Mouse (Mus musculus): ENCODE data around the gene Adgrl3. TPM values are rescaled to one million over a fixed set of nuclear protein-coding genes. Genes with fewer than 3 reads are reported as not detected.

Gene Adgrl3
- polyA plus RNA-seq, 1 experiment = not detected

DNA sequence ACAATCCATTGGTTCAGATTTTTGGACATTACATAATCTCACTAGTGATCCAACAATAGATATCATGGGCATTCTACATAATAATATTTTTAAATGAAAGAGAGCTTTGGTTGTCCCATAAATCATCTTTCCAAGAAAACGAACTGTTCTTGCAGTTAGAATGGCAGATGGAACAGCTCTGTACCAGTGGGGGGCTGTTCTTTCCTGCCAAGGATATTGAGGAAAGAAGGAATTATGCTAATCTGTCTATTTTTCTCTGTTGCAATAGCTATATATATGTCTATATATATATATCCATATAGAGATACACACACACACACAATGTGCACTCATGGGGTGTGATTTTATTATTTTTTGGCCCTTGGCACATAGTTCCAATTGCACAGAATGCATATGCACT lies 116.5 kb downstream of the Adgrl3 start:
- no peak for TF ChIP-seq GATA1 (IDR thresholded peaks at IDR 0.05; ENCODE audit: low read length)

DNA sequence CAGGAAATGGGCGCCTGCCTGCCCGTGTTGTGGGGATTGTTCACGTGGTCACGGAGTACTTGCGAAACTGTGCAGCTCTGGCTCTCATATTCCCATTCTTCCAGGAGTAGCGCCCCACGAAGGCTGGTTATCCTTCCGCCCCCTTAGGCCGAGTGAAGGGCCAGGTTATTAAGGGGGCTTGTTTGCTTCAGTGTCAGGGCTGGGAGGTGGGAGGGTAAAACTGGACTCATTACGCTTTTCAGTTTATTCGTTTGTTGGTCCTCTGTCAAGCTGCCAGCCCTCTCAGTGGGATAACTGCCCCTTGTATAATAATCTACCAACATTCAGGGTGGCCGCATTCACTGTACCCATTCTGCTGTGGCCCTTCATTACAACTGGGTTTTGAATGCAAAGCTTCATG lies 135.9 kb downstream of the Adgrl3 start:
- TF ChIP-seq GATA1 (IDR thresholded peaks at IDR 0.05; ENCODE audit: low read length) = no peak

DNA sequence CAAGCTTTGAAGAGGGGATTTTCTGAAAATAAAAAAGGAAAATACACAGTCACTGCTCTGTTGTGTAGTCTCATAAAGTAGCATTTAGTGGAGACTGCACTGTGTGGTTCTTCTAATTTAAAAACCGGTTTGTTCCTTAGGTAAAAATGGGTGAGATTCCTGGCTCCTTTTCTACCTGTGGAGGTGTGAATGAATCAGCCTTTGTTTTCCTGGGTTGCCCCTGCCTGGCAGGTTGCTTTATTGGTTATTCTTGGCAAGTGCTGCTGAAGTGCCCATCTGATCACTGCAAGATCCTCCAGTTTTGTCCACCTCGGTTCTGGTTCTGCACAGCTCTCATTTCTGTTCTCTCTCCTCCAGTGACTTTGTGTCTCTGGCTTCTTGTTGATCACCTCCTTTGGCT lies 136.3 kb downstream of the Adgrl3 start:
- no peak for TF ChIP-seq GATA1 (IDR thresholded peaks at IDR 0.05; ENCODE audit: low read length)

DNA sequence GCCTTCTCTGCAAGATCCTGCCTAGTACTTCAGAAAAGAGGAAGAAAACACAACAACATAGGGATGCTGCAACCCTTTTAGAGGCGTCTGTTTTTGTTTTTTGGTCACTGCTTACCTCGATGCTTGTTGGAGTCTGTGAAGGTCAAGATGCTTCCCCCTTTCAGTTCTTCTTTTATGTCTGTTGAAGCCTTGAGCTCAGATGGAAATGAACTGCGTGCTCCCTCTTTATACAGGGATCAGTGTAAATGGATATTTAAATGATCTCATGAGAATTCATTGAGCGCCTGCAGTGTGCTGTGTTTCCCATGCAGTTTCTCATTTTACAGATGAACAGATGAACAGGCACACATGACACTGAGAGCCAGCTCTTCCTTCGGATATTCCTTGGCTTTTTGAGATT lies 136.9 kb downstream of the Adgrl3 start:
- TF ChIP-seq GATA1 (IDR thresholded peaks at IDR 0.05; ENCODE audit: low read length) = no peak

DNA sequence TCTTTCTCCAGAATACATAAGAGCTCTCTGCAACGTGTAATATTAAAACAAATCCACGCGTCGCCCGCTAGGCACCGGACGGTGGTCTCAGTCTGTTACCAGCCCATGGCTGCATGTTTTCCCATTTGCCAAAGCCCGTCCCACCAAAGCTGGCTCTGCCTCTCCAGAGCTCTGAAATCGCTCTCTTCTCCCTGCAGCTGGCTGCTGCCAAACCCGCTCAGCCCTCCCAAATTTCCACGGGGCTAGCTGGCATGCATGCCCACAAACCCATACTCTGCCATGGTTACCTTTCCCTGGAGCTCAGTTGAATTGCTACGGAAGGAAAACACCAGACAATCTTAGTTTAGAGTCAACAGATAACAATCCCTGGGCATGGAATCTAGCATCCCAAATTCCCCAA lies 139.1 kb downstream of the Adgrl3 start:
- no peak for TF ChIP-seq GATA1 (IDR thresholded peaks at IDR 0.05; ENCODE audit: low read length)

DNA sequence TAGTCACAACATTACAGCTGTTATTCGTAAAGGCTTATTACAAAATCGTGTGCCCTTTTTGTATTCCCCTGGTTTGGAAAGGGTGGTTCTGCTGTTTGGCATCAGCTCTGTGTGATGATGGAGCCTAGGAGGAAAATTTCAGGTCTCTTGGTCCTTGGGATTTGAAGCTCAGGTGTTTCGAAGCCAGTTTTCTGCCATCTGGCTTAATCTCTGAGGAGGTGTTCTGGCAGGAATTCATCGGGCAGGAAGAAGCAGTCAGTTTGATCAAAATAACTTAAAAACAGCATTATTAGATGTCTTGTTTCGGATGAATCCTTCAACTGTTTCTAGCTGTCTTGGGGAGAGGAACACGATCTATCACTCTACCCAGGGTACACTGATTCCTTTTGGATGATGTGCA lies 140.5 kb downstream of the Adgrl3 start:
- no peak for TF ChIP-seq GATA1 (IDR thresholded peaks at IDR 0.05; ENCODE audit: low read length)

DNA sequence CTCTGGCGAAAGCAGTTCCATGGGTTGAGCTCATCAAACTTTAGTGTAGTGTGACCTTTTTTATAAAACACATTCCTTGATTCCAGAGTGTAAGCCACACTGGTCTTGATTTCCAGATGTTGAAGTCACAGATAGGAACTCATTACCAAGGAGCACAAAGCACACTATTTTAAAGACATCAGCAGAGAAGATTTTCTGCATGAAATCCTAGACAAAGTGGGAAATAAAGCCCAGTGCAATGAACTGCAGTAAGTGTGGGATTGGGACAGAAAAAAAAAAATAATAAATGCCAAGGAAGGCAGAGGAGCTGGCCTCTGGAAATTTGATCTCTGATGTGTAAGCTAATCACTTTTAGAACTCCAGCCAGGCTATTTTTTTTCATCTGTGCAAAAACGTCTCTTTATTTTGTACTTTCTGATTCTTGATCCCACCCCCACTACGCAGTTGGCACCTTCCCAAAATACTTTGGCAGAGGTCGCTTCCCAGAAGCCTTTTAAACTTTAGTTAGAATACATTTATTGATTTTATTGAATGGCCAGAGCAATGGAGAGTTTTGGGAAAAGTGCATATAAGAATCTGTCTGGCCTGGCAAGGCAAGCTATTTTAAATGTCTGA lies 169.0 kb downstream of the Adgrl3 start:
- TF ChIP-seq GATA1 (IDR thresholded peaks at IDR 0.05; ENCODE audit: low read length) = no peak

DNA sequence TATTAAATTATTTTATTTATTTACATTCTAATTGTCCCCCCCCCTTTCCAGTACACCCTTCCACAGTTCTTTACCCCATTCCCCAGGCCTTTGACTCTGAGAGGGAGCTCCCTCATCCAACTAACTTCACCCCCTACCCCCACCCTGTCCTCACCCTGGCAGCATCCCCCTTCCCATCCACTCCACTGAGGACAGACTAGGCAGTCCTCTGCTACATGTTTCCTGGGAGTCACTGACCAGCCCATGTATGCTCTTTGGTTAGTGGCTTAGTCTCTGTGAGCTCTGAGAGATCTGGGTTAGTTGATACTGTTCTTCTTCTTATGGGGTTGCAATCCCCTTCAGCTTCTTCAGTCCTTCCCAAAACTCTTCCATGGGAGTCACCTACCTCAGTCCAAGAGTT lies 180.4 kb downstream of the Adgrl3 start:
- TF ChIP-seq GATA1 (IDR thresholded peaks at IDR 0.05; ENCODE audit: low read length) = no peak

DNA sequence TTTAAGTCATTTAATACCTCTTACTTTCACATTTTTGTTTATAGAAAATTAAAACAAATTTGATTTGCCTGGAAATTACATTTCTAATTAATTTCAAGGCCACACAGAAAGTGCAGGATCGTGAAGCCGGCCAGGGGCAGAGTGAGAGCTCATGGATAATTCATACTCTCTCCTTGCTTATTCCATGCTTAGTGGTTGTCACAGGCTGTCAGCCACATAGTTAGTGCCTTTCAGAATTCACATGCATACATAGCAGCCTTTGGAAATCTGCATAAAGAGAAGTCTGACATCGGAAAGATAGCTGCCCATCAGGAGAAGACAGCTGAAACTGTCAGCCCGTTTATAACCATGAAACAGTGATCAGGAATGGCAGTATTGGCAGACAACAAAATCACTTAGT lies 181.9 kb downstream of the Adgrl3 start:
- no peak for TF ChIP-seq GATA1 (IDR thresholded peaks at IDR 0.05; ENCODE audit: low read length)

DNA sequence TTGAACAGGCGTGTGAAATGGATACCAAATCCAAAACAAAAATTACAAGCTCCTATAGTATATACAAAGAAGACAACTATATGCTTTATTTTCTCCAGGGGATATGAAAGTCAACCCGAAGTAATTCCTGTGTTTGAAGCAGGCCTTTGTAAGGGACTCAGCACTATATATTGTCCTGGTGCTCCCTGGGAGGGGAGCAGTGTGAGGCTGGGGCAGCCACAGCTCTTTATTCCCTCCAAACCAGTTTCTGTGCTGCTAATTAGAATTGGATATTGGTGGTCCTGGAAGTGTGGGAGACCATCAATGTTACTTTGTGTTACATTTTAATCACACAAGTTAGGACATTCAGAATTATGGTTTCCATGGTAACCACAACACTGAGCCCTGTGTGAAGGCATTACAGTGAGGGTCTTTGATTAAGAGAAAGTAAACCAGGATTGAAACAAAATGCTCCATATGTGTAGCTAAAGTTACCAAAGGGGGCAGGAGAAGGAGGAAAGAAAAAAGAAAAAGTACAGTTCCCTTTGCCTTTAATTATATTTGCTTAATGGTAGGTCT lies 198.6 kb downstream of the Adgrl3 start:
- no peak for TF ChIP-seq GATA1 (IDR thresholded peaks at IDR 0.05; ENCODE audit: low read length)

DNA sequence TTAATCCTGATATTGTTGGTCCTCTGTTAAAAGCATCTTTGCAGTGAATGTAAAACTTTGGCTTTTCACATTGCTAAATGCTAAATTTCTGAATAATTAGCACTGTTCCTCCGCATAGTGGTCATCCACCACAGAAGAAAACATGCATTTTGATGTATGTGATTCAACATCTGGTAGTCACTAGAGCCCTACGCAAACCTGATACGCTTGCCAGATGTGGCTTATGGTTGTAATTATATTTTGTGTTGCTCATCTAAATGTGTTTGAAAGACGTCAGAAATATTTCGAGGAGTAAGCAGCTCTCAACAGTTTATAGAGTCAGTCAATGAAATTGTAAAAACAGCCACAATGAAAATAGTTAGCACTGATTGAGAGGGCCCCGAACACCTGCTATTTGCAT lies 204.5 kb downstream of the Adgrl3 start:
- TF ChIP-seq GATA1 (IDR thresholded peaks at IDR 0.05; ENCODE audit: low read length) = no peak

DNA sequence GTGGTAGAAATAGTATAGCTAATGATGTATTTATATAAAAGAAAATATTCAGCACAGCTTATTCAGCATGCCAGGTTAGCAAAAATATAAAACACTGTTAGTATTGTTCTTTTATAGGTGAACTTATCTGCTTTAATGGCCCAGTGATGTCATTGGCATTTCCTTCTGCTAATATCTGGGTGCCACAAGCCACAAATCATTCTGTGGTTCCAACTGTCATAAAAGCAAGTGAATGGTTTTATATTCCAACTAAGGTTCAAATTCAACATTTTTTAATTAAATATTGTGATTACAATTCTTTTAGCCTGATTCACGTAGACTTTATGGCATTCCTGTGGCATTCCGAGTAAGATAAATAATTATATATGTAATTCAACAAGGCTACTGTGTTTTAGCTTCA lies 205.5 kb downstream of the Adgrl3 start:
- TF ChIP-seq GATA1 (IDR thresholded peaks at IDR 0.05; ENCODE audit: low read length) = no peak

DNA sequence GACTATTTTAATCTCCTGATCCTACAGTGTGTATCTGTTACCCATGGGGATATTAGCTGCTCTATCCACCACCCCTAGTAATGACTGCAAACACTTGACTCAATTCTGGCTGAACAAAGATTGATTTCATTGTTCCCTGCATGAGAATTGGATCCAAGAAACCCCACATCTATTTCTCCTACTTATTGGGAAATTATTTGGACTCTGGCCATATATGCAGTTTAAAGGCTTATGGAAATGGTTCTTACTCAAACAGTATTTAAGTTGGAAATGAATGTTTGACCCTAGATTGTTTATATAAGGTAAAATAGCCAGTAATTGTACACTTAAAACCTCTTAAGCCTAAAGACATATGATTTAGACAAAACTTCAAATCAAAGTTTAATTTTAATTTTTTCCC lies 207.3 kb downstream of the Adgrl3 start:
- no peak for TF ChIP-seq GATA1 (IDR thresholded peaks at IDR 0.05; ENCODE audit: low read length)

DNA sequence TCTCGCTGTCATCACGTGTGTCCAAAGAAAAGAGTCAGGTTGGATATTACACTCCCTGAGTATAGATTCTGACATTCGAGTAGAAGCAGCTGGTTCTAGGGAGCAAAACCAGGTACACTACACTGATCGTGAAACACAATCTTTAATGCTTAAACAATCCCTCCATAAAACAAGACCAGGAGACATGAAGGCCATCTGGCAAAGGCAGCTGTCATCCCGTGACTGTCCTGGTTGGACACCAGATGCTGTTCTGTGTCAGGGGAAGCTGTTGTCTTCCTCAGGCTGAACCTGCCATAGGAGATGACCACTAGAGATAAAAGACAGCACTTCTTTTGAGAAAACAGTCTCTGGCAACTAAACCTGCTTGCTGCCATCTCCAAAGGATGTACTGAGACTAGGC lies 228.8 kb downstream of the Adgrl3 start:
- TF ChIP-seq GATA1 (IDR thresholded peaks at IDR 0.05; ENCODE audit: low read length) = no peak

DNA sequence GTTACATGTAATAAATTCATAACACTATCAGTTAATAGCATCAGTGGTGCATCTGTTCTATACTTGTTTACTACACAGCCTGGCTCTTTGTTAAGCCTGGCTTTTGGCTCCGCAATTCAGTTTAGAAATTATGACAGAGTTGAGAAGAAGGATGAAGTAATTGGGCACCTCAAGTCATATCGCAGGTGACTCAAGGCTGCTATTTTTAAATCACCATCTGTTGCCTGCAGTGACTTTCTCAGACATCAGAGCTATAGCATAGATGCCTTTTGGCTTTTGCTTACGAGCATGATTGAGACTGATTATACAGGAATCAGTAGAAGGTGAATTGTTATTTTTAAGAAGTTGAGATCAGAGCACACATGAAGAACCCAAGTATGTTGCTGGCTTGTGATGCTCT lies 236.2 kb downstream of the Adgrl3 start:
- no peak for TF ChIP-seq GATA1 (IDR thresholded peaks at IDR 0.05; ENCODE audit: low read length)

DNA sequence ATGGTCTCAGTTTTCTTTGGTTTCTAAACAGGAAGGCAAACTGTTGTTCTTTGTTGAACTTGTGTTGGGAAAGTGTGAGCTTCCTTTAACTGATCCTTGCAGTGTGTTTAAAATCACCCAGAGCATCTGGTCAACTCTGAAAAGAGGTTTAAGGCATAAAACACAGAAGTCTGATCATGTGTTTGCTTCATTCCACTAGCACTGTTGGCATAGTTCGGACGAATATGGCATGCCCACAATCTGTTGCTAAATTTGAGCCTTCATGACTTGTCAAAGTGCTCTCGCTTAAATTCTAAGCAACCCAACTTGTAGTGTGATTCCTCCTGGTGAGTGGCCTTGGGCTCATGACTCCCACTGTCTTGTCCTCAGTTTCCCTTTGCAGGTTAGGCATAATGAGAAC lies 249.8 kb downstream of the Adgrl3 start:
- no peak for TF ChIP-seq GATA1 (IDR thresholded peaks at IDR 0.05; ENCODE audit: low read length)

DNA sequence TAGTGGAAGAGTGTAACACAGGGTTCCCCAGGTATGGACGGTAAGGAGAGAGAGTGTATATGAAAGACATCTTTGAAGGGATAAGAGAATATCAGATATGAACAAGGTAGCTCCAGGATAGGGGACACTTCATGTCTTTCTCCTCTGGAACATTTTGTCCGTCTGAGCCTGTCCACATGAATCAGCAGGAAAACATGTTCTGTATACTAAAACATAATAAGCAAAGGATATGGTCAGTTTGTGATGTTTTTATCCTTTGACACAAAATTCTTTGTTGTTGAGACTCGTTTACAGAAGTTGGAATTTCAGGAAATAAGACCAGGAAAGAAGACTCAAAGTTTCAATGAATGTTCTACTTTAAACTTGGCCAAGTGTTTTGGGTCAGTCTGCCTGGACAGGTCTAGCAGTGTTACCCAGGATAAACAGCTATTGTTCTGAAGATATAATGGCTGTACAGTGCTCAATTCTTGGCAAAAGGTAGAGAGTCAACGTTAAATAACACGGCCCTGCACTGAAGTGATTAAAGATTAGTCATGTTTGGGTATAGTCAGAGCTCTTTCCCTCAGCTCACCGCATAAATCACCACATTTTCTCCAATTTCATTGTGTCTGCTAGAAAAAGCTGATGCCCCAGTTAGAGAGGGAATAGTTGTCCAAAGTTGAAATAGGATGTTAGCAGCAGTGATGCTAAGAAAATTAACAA lies 255.6 kb downstream of the Adgrl3 start:
- no peak for TF ChIP-seq GATA1 (IDR thresholded peaks at IDR 0.05; ENCODE audit: low read length)
